Mouse (Mus musculus): ENCODE measurements around the gene Ric8b.

DNA sequence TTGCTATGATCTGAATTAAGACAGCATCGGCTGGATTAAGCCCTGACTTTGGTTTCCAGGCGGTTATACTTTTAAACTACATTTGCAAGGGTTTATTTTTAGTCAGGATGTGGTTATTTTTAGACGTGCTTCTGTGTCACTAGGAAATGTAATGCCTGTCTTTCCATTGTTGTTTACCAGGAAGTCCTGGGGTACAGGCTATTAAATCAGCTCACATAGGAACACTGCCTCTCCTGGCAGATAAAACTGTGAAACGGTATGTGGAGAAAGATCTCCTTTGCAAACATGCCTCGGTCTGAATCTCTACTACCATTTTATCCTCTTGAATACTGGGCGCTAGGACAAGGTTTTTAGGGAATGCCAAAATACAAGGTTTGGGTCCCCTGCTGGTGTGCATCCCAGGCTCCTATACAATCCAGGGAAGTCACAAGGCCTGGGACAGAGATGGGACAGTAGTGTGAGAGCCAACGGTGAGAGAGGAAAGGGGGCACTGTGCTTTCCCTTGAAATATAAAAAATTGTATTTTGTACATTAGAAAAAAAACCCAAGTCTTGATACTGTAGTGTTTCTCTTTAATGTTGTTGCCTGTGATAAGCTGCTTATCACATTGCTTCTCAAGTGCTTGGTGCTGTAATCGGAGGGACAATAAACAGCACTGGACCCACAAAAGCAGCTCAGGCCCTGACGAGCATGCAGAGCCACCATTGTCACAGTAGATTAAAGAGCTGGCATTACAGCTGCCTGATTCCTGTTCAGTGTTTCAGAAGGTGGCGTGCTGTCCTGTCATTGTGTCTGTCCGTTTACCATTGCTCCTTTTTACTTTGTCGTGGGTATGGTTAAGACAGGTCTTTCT is 51.7 kb downstream of the Ric8b start:
- TF ChIP-seq POLR2A (IDR thresholded peaks at IDR 0.05; ENCODE audit: low read depth, low read length): no peak
- TF ChIP-seq CTCF (IDR thresholded peaks at IDR 0.05; ENCODE audit: extremely low read depth, insufficient read depth, insufficient read length, insufficient replicate concordance): no peak

Measured in spleen, adult 2 months (tissue).